Comparison of ENCODE assay signal across 2 mouse cellular contexts in genomic region chr2:163471136-163471535, GRCm38 (mm10).
TF ChIP-seq lines count a peak whose summit lies in the region.

No protein-coding gene starts in this region.

TF ChIP-seq in CH12.LX, 34 proteins besides CTCF, POLR2A, EP300 and RAD21:
- no peak for TF ChIP-seq NRF1 (IDR thresholded peaks at IDR 0.05; ENCODE audit: low read depth, low read length)
- no peak for TF ChIP-seq ZC3H11A (IDR thresholded peaks at IDR 0.05; ENCODE audit: low read depth, low read length)
- TF ChIP-seq UBTF (IDR thresholded peaks at IDR 0.05; ENCODE audit: low read depth, low read length) = no peak
- no peak for TF ChIP-seq ETS1 (conservative IDR thresholded peaks at IDR 0.05; ENCODE audit: low read depth, low read length)
- no peak for TF ChIP-seq KAT2A (IDR thresholded peaks at IDR 0.05; ENCODE audit: insufficient replicate concordance, low read length)
- TF ChIP-seq MAZ (IDR thresholded peaks at IDR 0.05; ENCODE audit: low read depth, low read length) = no peak
- no peak for TF ChIP-seq RCOR1 (conservative IDR thresholded peaks at IDR 0.05; ENCODE audit: low read depth, low read length)
- TF ChIP-seq USF2 (conservative IDR thresholded peaks at IDR 0.05; ENCODE audit: low read depth, low read length) = no peak
- TF ChIP-seq TCF12 (IDR thresholded peaks at IDR 0.05; ENCODE audit: low read depth, low read length) = no peak
- no peak for TF ChIP-seq TBP (conservative IDR thresholded peaks at IDR 0.05; ENCODE audit: low read depth, low read length)
- TF ChIP-seq CHD1 (IDR thresholded peaks at IDR 0.05; ENCODE audit: low read depth, low read length) = no peak
- TF ChIP-seq MAX (IDR thresholded peaks at IDR 0.05; ENCODE audit: low read length) = no peak
- TF ChIP-seq HCFC1 (IDR thresholded peaks at IDR 0.05; ENCODE audit: low read depth, low read length) = no peak
- no peak for TF ChIP-seq ELF1 (IDR thresholded peaks at IDR 0.05; ENCODE audit: low read depth, low read length)
- no peak for TF ChIP-seq PAX5 (IDR thresholded peaks at IDR 0.05; ENCODE audit: low read length)
- no peak for TF ChIP-seq MAFK (IDR thresholded peaks at IDR 0.05; ENCODE audit: insufficient replicate concordance, low read length)
- no peak for TF ChIP-seq ZNF384 (IDR thresholded peaks at IDR 0.05; ENCODE audit: low read depth, low read length)
- TF ChIP-seq NELFE (IDR thresholded peaks at IDR 0.05; ENCODE audit: low read depth, low read length) = no peak

TF ChIP-seq in MEL, 35 proteins besides CTCF, POLR2A, EP300 and RAD21:
- TF ChIP-seq USF2 (IDR thresholded peaks at IDR 0.05; ENCODE audit: borderline replicate concordance in 1 of 2, insufficient read depth in 1 of 2, low read depth in 1 of 2, low read length in 2 of 2) (no peak), JUND (IDR thresholded peaks at IDR 0.05; ENCODE audit: low read depth, low read length) (no peak), GABPA (IDR thresholded peaks at IDR 0.05; ENCODE audit: low read depth, low read length) (no peak), TAL1 (IDR thresholded peaks at IDR 0.05; ENCODE audit: low read length) (no peak), ZC3H11A (IDR thresholded peaks at IDR 0.05; ENCODE audit: low read depth, low read length) (no peak), ETS1 (IDR thresholded peaks at IDR 0.05; ENCODE audit: low read depth, low read length) (no peak), CHD1 (IDR thresholded peaks at IDR 0.05; ENCODE audit: low read depth, low read length) (no peak), GATA1 (IDR thresholded peaks at IDR 0.05; ENCODE audit: low read depth, low read length) (no peak), USF1 (IDR thresholded peaks at IDR 0.05; ENCODE audit: low read depth, low read length) (no peak), MAZ (IDR thresholded peaks at IDR 0.05; ENCODE audit: low read depth, low read length) (no peak), RCOR1 (IDR thresholded peaks at IDR 0.05; ENCODE audit: low read depth, low read length) (no peak), POLR2AphosphoS5 (IDR thresholded peaks at IDR 0.05; ENCODE audit: borderline replicate concordance, low read depth, low read length) (no peak), MEF2A (IDR thresholded peaks at IDR 0.05; ENCODE audit: extremely low read depth, insufficient replicate concordance, low read depth, low read length, poor library complexity, severe bottlenecking) (no peak), ZMIZ1 (IDR thresholded peaks at IDR 0.05; ENCODE audit: low read depth, low read length) (no peak), MAFK (IDR thresholded peaks at IDR 0.05; ENCODE audit: borderline replicate concordance, low read depth, low read length) (no peak), ZNF384 (IDR thresholded peaks at IDR 0.05; ENCODE audit: low read depth, low read length) (no peak)
TF ChIP-seq in MEL: peak in this region for 0.
